Mouse (Mus musculus) cerebellum, adult 11-12 months (tissue): ENCODE results near the gene Gm27027.
A peak's percentile ranks its signal among the peaks of the same experiment; 100 is the strongest.

Source experiments
- DNase-seq: peaks from one replicate; pipeline ENCODE4 v3.0.0; 2022

The Gm27027 gene

GRCm38 (mm10) chr2:93976436-93977252 is 19.5 kb downstream of the Gm27027 start:
- peak; percentile 51 for DNase-seq

- DNase-seq, result no peak
These were observed 20.4 kb downstream of the Gm27027 start for GRCm38 (mm10) chr2:93975526-93976435.

- DNase-seq, result no peak
These were observed 21.1 kb downstream of the Gm27027 start for GRCm38 (mm10) chr2:93975041-93975440.

- DNase-seq, result no peak
These were observed 24.5 kb downstream of the Gm27027 start for GRCm38 (mm10) chr2:93971647-93972046.

GRCm38 (mm10) chr2:93964494-93965160 is 31.5 kb downstream of the Gm27027 start:
- DNase-seq, result peak; percentile 59

- DNase-seq, result peak; percentile 65
These were observed 32.4 kb downstream of the Gm27027 start for GRCm38 (mm10) chr2:93963802-93964201.

GRCm38 (mm10) chr2:93961716-93962115 is 34.4 kb downstream of the Gm27027 start:
- peak; percentile 93 for DNase-seq

- no peak for DNase-seq
These were observed 36.8 kb downstream of the Gm27027 start for GRCm38 (mm10) chr2:93959346-93959745.

- no peak for DNase-seq
These were observed 37.9 kb downstream of the Gm27027 start for GRCm38 (mm10) chr2:93958216-93958615.

- no peak for DNase-seq
These were observed 38.4 kb downstream of the Gm27027 start for GRCm38 (mm10) chr2:93957785-93958175.

GRCm38 (mm10) chr2:93956908-93957784 is 39.0 kb downstream of the Gm27027 start, which contains the start of gene Gm13889:
Gene Gm13889 (minus strand): TSS chr2:93957201.
- DNase-seq, result peak; percentile 72

- DNase-seq, result peak; percentile 70
These were observed 39.8 kb downstream of the Gm27027 start for GRCm38 (mm10) chr2:93956331-93956801.

- DNase-seq, result no peak
These were observed 40.3 kb downstream of the Gm27027 start for GRCm38 (mm10) chr2:93955886-93956285.

GRCm38 (mm10) chr2:93954781-93955578 is 41.2 kb downstream of the Gm27027 start:
- peak; percentile 69 for DNase-seq

GRCm38 (mm10) chr2:93953726-93954125 is 42.4 kb downstream of the Gm27027 start:
- peak; percentile 12 for DNase-seq

- DNase-seq, result no peak
These were observed 49.2 kb downstream of the Gm27027 start for GRCm38 (mm10) chr2:93946976-93947375.

- no peak for DNase-seq
These were observed 51.3 kb downstream of the Gm27027 start for GRCm38 (mm10) chr2:93944855-93945254.

- DNase-seq, result no peak
These were observed 52.1 kb downstream of the Gm27027 start for GRCm38 (mm10) chr2:93944099-93944498.

- DNase-seq, result no peak
These were observed 54.5 kb downstream of the Gm27027 start for GRCm38 (mm10) chr2:93941670-93942069.

GRCm38 (mm10) chr2:93938534-93938933 is 57.6 kb downstream of the Gm27027 start:
- DNase-seq, result no peak

GRCm38 (mm10) chr2:93928866-93929265 is 67.3 kb downstream of the Gm27027 start:
- DNase-seq, result no peak
